Mouse (Mus musculus) heart, postnatal 36 days (tissue): Measurements from ENCODE around the gene Zscan2. TPM values are rescaled to one million over a fixed set of nuclear protein-coding genes. Genes with fewer than 3 reads are reported as not detected.

Experiments used
- DNase-seq, 2 experiments: peaks; one replicate each; pipeline ENCODE4 v3.0.0; 2021 to 2022
- intact Hi-C: fragments of 180-260 bp; cut with DNase I; formaldehyde crosslinking; loops from one replicate; pipeline ENCODE4 v1.15.1; 2025
- total RNA-seq, 2 experiments: library from RNA; stranded (reverse); gene quantifications; 2 replicates each; pipeline ENCODE4 v1.2.3; 2021

Gene Zscan2
- total RNA-seq, 2 experiments from 2014 or later, result 5.5 to 5.7 TPM

- DNase-seq, result peak; percentile 76 to 77
- intact Hi-C loops, result loop anchor here (2.0 to 5.0 kb wide), 3 partner anchors 42 to 247 kb away; partner anchors contain the start of gene Sec11a
These were observed 44.3 kb downstream of the Zscan2 start, which contains the start of gene Nmb for GRCm38 (mm10) chr7:80904921-80905515. Gene Nmb (minus strand): TSS chr7:80905076.

GRCm38 (mm10) chr7:80911053-80911452 lies 50.3 kb downstream of the Zscan2 start:
- DNase-seq, result no peak
- intact Hi-C loops, result no loop called here

- intact Hi-C loops, result no loop called here
- no peak for DNase-seq
These were observed 51.8 kb downstream of the Zscan2 start for GRCm38 (mm10) chr7:80912496-80912895.

- intact Hi-C loops, result no loop called here
- DNase-seq, result no peak
These were observed 57.3 kb downstream of the Zscan2 start for GRCm38 (mm10) chr7:80917916-80918465.

- DNase-seq, result no peak
- intact Hi-C loops, result no loop called here
These were observed 58.4 kb downstream of the Zscan2 start for GRCm38 (mm10) chr7:80918982-80919646.

- intact Hi-C loops, result no loop called here
- no peak for DNase-seq
These were observed 58.9 kb downstream of the Zscan2 start for GRCm38 (mm10) chr7:80919647-80920008.

GRCm38 (mm10) chr7:80923165-80923564 lies 62.4 kb downstream of the Zscan2 start:
- intact Hi-C loops, result no loop called here
- DNase-seq, result no peak

Other genes with a start within 250 kb of the Zscan2 start
- 10 to 100 TPM; 12.6 to 14.0 TPM for gene Crtc3, start 172.0 kb upstream of the Zscan2 start, total RNA-seq
- gene Iqgap1, start 34.9 kb upstream of the Zscan2 start, total RNA-seq, result 10 to 100 TPM; 40.5 to 43.2 TPM
- 1 to 10 TPM; 5.1 to 5.6 TPM for gene Wdr73, start 40.3 kb downstream of the Zscan2 start, total RNA-seq
- gene Nmb, start 44.2 kb downstream of the Zscan2 start, total RNA-seq, result 1 to 10 TPM; 5.9 to 8.8 TPM
- 10 to 100 TPM; 51.2 to 52.2 TPM for gene Sec11a, start 86.9 kb downstream of the Zscan2 start, total RNA-seq
- 10 to 100 TPM; 14.3 to 16.4 TPM for gene Zfp592, start 132.8 kb downstream of the Zscan2 start, total RNA-seq
- 100 to 1,000 TPM; 107 to 112 TPM for gene Alpk3, start 196.7 kb downstream of the Zscan2 start, total RNA-seq